Mouse (Mus musculus): ENCODE measurements at regions not wholly inside any gene's neighbourhood (a gene's known extent, or its start where the extent isn't known, plus 50 kb on each side); places are given as distances from the start of the nearest gene placed in this dataset.

DNA sequence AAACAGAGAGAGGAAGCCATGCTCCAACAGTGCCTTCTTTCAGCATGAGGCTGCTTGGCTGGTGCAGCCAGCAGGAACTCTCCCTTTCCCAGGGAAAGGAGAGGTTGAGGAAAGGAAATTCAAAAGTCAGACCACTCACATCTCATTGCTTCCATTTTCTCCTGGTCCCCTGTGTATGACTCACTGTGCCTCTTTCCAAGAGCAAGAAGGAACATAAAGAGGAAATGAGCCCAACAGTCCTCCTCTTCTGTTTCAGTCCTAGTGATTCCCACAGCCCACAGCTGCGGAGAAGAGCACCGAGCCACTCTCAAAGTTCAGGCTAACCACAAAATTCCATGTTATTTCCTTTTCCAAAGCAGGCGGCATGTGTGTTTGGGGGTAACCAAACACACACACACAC, 680.0 kb upstream of the Cited2 start:
- no peaks in the 10 kb centered on the region for H3K4me1 ChIP-seq
- ATAC-seq (ENCODE audit: insufficient number of reproducible peaks, insufficient read depth, low FRiP score, low TSS enrichment) = no peak
- H3K9me3 ChIP-seq = no peaks in the 10 kb centered on the region
- no peaks in the 10 kb centered on the region for H3K36me3 ChIP-seq
- H3K9ac ChIP-seq = no peak overlapping the region
- H3K4me2 ChIP-seq (replicated peaks) = no peak overlapping the region
- H3K4me3 ChIP-seq = no peak overlapping the region
- H3K27ac ChIP-seq = no peak overlapping the region
- WGBS = 61% methylated on average over 3 of the region's 3 CpGs
- no peaks in the 10 kb centered on the region for H3K27me3 ChIP-seq

DNA sequence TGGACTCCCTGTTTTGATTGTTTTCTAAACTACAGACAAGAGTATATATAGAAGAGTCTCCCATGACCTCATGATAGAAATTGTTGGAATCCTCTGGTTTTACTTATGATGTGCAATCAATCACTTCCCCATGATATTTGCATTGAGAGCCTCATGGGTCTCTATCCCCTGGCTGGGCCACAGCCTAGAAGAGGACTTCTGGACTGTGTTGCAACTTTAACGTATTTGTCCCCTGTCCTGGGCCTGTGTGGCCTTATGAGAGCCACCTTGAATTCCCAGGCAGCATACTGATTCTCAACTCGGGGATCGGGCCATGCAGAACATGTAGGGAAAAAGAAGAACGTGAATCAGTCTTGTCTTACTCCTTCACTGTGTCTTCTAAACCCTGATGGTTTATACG, 676.3 kb upstream of the Cited2 start:
- Histone ChIP-seq H3K9ac (no peak overlapping the region), H3K4me2 (replicated peaks) (no peak overlapping the region), H3K4me3 (no peak overlapping the region), H3K27me3 (no peaks in the 10 kb centered on the region), H3K4me1 (no peaks in the 10 kb centered on the region), H3K9me3 (no peaks in the 10 kb centered on the region), H3K27ac (no peak overlapping the region), H3K36me3 (no peaks in the 10 kb centered on the region)
- no peak for ATAC-seq (ENCODE audit: insufficient number of reproducible peaks, insufficient read depth, low FRiP score, low TSS enrichment)
- WGBS = 82% methylated on average over 5 of the region's 5 CpGs

DNA sequence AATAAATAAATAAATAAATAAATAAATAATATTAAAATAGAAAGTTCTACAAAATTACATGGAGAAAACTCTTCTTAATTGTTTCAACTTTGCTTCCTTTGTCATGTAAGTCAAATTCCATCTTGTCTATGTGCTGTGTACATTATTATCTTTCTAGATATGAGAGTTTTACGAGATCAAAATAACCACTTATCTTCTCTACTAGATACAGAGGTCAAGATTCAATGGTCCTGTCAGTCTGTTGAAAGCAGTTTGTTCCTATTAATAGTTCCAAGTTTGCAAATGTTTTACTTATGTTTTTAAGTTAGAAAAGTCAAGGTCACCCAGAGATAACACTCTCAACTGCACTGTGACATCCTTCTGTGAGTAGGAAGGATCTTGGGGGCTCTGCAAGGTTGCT, 650.1 kb upstream of the Cited2 start:
- Histone ChIP-seq H3K4me3 (no peak overlapping the region), H3K4me2 (replicated peaks) (no peak overlapping the region), H3K9ac (no peak overlapping the region), H3K36me3 (no peaks in the 10 kb centered on the region), H3K27me3 (no peaks in the 10 kb centered on the region), H3K9me3 (no peaks in the 10 kb centered on the region), H3K27ac (no peak overlapping the region), H3K4me1 (peaks cover 16% of the 10 kb centered on the region)
- ATAC-seq (ENCODE audit: insufficient number of reproducible peaks, insufficient read depth, low FRiP score, low TSS enrichment) = no peak
- 78% methylated on average over 1 of the region's 1 CpGs for WGBS

DNA sequence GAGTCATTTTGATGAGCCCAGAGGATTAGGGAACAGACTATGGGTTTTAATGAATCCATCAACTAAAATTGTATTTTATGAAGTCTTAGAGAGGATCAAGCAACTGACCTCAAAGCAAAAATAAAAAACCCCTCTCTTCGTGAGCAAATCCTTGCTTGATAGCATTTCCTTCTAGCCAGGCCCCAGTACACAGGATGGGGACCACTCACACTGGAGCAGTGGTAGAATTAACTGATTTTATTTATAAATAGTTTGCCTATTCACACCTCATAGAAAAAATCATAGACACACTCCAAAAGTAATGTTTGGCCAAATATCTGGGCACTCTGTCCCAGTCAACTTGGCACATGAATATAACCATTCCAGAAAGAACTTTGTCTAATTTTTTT, 649.0 kb upstream of the Cited2 start:
- H3K9me3 ChIP-seq = no peaks in the 10 kb centered on the region
- ATAC-seq (ENCODE audit: insufficient number of reproducible peaks, insufficient read depth, low FRiP score, low TSS enrichment) = no peak
- H3K4me2 ChIP-seq (replicated peaks) = no peak overlapping the region
- WGBS = 33% methylated on average over 1 of the region's 1 CpGs
- H3K9ac ChIP-seq = no peak overlapping the region
- peaks cover 16% of the 10 kb centered on the region for H3K4me1 ChIP-seq
- H3K27me3 ChIP-seq = no peaks in the 10 kb centered on the region
- no peak overlapping the region for H3K4me3 ChIP-seq
- H3K27ac ChIP-seq = peak overlapping the region; percentile 61; the same call in 1 of the 2 replicates
- H3K36me3 ChIP-seq = no peaks in the 10 kb centered on the region

DNA sequence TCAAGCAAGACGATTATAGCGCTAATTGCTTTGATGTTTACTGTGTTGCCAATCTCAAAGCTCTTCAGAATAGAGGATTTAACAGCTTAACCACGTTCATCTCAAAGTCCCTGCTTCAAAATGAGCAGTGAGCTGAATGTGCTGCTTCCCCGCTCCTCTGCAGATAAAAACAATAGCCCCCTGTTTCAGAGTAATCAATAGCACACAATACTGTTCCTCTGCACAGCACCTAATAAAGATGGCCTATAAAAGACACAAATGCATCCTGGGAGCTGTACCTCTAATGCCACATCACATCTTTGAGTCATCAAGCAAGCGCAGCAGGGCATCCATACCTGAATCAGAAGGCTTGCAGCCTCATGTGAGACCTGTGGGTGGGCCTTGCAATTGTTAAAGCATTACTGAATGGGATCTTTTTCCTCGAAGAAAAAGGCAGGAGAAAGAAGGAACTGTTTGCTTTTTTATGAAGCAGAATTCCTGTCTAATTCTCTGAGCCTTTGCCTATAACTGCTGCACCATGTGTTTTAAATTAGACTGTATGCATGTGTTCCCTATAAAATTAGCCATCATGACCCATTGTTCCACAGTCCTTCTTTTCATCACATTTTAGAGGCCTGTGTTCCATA, 648.5 kb upstream of the Cited2 start:
- Histone ChIP-seq H3K4me2 (replicated peaks) (no peak overlapping the region), H3K4me3 (no peak overlapping the region), H3K9ac (no peak overlapping the region), H3K27ac (peak overlapping the region; percentile 61), H3K27me3 (no peaks in the 10 kb centered on the region), H3K9me3 (no peaks in the 10 kb centered on the region), H3K4me1 (peaks cover 16% of the 10 kb centered on the region), H3K36me3 (no peaks in the 10 kb centered on the region)
- 26% methylated on average over 6 of the region's 6 CpGs for WGBS
- no peak for ATAC-seq (ENCODE audit: insufficient number of reproducible peaks, insufficient read depth, low FRiP score, low TSS enrichment)

DNA sequence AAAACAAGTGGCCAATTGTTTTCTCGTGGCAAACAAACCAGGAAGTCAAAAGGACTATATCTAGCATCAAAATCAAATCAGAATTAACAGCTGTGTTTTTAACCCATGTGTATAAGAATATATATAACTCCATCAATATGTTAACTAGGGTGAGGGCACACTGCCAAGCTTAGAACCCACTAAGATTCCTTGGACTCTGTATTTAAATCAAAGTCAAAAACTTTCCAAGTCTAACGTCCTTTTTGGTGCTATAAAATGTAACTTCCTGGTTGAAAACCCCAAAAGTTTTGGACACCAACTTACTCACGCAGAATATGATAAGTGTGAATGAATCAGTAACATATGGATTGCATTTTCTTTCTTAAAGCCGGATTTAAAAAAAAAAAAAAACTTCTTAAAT, 647.9 kb upstream of the Cited2 start:
- Histone ChIP-seq H3K9ac (no peak overlapping the region), H3K4me3 (no peak overlapping the region), H3K9me3 (no peaks in the 10 kb centered on the region), H3K4me2 (replicated peaks) (no peak overlapping the region), H3K27ac (no peak overlapping the region; the same call in 1 of the 2 replicates), H3K4me1 (peaks cover 16% of the 10 kb centered on the region), H3K36me3 (no peaks in the 10 kb centered on the region), H3K27me3 (no peaks in the 10 kb centered on the region)
- WGBS = 24% methylated on average over 4 of the region's 4 CpGs
- no peak for ATAC-seq (ENCODE audit: insufficient number of reproducible peaks, insufficient read depth, low FRiP score, low TSS enrichment)

DNA sequence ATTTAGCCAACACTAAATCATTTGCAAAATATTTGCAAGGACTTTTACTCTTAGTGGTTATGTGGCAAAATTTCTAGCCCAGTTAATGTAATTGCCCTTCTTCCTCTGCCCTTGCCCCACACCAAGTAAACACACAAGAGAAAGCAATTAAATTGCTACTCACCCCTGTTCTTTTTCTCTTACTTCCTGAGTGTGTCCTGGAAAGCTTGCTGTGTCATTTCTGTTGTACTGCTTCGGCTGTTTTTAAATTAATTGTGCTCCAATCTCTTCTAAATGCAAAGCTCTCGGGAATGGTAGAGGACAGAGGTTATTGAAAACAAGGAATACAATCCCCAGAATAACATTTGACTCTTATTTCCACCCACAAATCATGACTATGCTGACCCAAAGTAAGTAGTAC, 647.4 kb upstream of the Cited2 start:
- Histone ChIP-seq H3K4me3 (no peak overlapping the region), H3K4me1 (peaks cover 16% of the 10 kb centered on the region), H3K27me3 (no peaks in the 10 kb centered on the region), H3K9ac (no peak overlapping the region), H3K27ac (peak overlapping the region; percentile 72), H3K4me2 (replicated peaks) (no peak overlapping the region), H3K9me3 (no peaks in the 10 kb centered on the region), H3K36me3 (no peaks in the 10 kb centered on the region)
- ATAC-seq (ENCODE audit: insufficient number of reproducible peaks, insufficient read depth, low FRiP score, low TSS enrichment) = no peak
- WGBS = 12% methylated on average over 2 of the region's 2 CpGs

DNA sequence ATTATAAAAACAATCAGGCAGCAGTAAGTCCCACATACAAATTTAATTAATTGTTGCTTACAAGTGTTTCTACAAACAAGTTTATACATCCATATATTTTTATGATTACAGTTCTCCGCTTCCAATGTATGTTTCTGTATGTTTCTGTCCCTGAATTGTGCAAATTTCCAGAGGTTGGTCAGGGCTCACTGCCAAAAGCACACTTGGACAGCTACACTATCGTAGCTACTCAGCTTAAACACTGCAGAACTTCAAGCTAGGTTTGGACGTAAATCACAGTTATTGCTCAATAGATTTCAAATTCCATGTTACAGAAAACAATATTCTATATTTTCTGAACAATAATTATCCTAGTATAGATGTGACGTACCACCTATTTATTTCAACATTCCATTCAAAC, 646.8 kb upstream of the Cited2 start:
- Histone ChIP-seq H3K4me3 (no peak overlapping the region), H3K27me3 (no peaks in the 10 kb centered on the region), H3K9ac (no peak overlapping the region), H3K4me1 (peaks cover 16% of the 10 kb centered on the region), H3K4me2 (replicated peaks) (no peak overlapping the region), H3K27ac (no peak overlapping the region), H3K9me3 (no peaks in the 10 kb centered on the region), H3K36me3 (no peaks in the 10 kb centered on the region)
- no peak for ATAC-seq (ENCODE audit: insufficient number of reproducible peaks, insufficient read depth, low FRiP score, low TSS enrichment)
- 60% methylated on average over 4 of the region's 4 CpGs for WGBS

DNA sequence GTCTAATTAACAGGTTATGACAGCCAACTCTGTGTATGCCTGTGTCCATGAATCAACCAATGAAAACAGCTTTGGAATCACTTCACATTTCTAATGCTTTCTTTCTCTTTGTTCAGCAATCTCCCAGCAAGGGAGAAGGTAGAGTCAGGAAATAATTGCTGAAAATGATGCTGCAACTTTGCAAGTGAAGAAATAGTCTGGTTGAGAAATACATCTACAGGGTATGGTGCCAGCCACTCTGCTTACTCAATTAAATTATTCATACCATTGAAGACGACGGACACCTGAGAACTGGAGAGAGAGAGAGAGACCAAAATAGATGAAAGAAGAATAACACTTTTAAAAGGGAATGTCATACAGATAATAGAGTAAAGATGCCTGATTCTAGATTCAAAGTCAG, 645.4 kb upstream of the Cited2 start:
- no peaks in the 10 kb centered on the region for H3K27me3 ChIP-seq
- H3K9ac ChIP-seq = no peak overlapping the region
- no peak overlapping the region for H3K27ac ChIP-seq
- no peaks in the 10 kb centered on the region for H3K9me3 ChIP-seq
- H3K4me3 ChIP-seq = no peak overlapping the region
- H3K4me1 ChIP-seq = peaks cover 16% of the 10 kb centered on the region
- 62% methylated on average over 2 of the region's 2 CpGs for WGBS
- no peak for ATAC-seq (ENCODE audit: insufficient number of reproducible peaks, insufficient read depth, low FRiP score, low TSS enrichment)
- no peak overlapping the region for H3K4me2 ChIP-seq (replicated peaks)
- no peaks in the 10 kb centered on the region for H3K36me3 ChIP-seq

DNA sequence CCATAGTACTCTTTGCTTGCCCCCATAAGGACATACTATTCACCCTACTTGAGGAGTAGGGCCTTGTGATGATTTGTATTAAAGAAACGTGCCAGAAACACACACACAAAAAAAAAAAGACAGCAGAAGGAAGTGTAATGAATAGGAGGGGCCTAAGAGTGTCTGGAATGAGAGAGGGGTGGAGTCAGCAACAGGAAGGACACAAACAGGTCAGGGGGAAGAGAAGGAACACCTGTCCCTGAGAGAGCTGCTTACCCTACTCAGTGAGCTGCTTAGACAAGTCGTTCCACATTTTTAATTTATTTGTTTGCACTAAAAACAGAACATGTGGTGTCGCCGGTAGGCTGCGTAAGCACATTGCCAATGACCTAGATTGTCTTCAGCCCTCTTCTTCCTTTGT, 642.2 kb upstream of the Cited2 start:
- H3K9me3 ChIP-seq = no peaks in the 10 kb centered on the region
- no peak overlapping the region for H3K4me3 ChIP-seq
- ATAC-seq (ENCODE audit: insufficient number of reproducible peaks, insufficient read depth, low FRiP score, low TSS enrichment) = no peak
- no peaks in the 10 kb centered on the region for H3K36me3 ChIP-seq
- WGBS = 81% methylated on average over 5 of the region's 5 CpGs
- H3K4me1 ChIP-seq = peaks cover under 1% of the 10 kb centered on the region; the same call in 1 of the 2 replicates
- H3K27me3 ChIP-seq = no peaks in the 10 kb centered on the region
- no peak overlapping the region for H3K27ac ChIP-seq
- H3K9ac ChIP-seq = no peak overlapping the region
- no peak overlapping the region for H3K4me2 ChIP-seq (replicated peaks)

DNA sequence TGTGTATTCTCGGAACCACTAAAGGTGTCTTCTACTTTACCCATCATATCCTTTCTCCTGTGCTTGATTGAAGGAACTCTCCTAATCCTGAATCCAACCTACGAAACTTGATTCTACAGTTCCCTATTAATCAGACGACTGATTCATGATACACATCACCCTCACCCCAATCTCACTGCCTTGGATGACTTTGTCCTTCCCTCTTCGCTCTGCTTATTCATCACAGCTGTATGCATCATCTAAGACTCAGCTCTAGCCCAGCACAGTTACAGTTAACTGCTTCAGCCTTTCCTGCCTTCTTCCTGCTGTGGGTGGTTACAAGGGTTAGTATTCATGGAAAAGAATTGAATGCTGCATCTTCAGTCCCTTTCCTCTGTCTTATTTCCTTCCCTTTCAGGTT, 640.1 kb upstream of the Cited2 start:
- Histone ChIP-seq H3K27me3 (no peaks in the 10 kb centered on the region), H3K9ac (no peak overlapping the region), H3K4me3 (no peak overlapping the region), H3K4me1 (no peaks in the 10 kb centered on the region), H3K27ac (no peak overlapping the region), H3K36me3 (no peaks in the 10 kb centered on the region), H3K4me2 (replicated peaks) (no peak overlapping the region), H3K9me3 (no peaks in the 10 kb centered on the region)
- ATAC-seq (ENCODE audit: insufficient number of reproducible peaks, insufficient read depth, low FRiP score, low TSS enrichment) = no peak
- 79% methylated on average over 4 of the region's 4 CpGs for WGBS

DNA sequence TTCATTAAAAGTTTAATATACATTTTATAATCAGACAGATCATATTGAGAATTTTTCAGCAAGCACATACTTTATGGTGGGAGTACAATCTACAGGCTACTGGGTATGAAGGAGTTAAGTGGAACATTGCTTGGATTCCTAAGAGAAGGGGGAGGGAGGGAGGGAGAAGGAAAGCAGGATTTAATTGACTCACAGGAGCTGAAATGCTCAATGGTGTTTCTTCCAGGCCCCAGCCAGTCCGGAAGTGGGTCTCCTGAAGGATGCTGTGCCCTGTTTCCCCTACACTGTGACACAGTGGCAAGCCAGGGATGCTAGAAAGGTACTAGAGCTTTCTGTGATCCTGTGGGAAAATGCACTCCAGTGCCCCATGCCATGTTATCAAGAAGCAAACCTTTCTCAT, 621.0 kb upstream of the Cited2 start:
- Histone ChIP-seq H3K4me3 (no peak overlapping the region), H3K4me1 (peaks cover 17% of the 10 kb centered on the region), H3K27me3 (no peaks in the 10 kb centered on the region), H3K4me2 (replicated peaks) (no peak overlapping the region), H3K27ac (0 out of 2 replicates have a peak overlapping the region, but pooled peaks have one; percentile 37), H3K36me3 (no peaks in the 10 kb centered on the region), H3K9me3 (no peaks in the 10 kb centered on the region), H3K9ac (no peak overlapping the region)
- peak; percentile 64; the same call in 1 of the 2 replicates for ATAC-seq (ENCODE audit: insufficient number of reproducible peaks, insufficient read depth, low FRiP score, low TSS enrichment)
- WGBS = 0% methylated on average over 1 of the region's 1 CpGs

DNA sequence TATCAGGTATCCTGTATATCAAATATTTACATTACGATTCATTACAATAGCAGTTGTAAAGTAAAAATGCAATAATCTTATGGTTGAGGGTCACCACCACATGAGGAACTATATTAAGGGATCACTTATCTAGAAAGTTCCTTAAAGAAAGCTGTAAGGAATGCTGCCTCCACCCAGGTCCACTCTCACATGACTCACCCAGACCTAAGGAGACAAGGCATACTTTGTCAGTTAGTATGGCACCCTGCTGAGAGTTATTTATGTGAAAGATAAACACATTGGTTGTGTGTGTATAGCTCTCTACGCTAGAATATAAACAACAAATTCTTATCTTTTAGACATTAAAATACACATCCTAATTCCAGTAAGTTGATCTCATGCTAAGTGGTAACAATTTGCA, 619.6 kb upstream of the Cited2 start:
- ATAC-seq (ENCODE audit: insufficient number of reproducible peaks, insufficient read depth, low FRiP score, low TSS enrichment) = no peak

More for the DNA sequence above, 619.6 kb upstream of the Cited2 start:
- 65% methylated on average over 2 of the region's 2 CpGs for WGBS
- peaks cover 17% of the 10 kb centered on the region for H3K4me1 ChIP-seq
- H3K9ac ChIP-seq = no peak overlapping the region
- no peak overlapping the region for H3K27ac ChIP-seq
- H3K36me3 ChIP-seq = no peaks in the 10 kb centered on the region
- no peak overlapping the region for H3K4me3 ChIP-seq
- H3K27me3 ChIP-seq = no peaks in the 10 kb centered on the region
- no peak overlapping the region for H3K4me2 ChIP-seq (replicated peaks)
- H3K9me3 ChIP-seq = no peaks in the 10 kb centered on the region
